Mouse (Mus musculus): ENCODE results near the gene Atp6v1b1.

GRCm38 (mm10) chr6:83696684-83697083 lies 46.1 kb upstream of the Atp6v1b1 start:
- TF ChIP-seq POLR2A (IDR thresholded peaks at IDR 0.05; ENCODE audit: borderline replicate concordance, low read depth, low read length): no peak
- TF ChIP-seq CTCF (IDR thresholded peaks at IDR 0.05; ENCODE audit: low read depth, low read length): no peak

Measured in bone marrow macrophage, adult 2 months (primary cell).